Comparison of ENCODE assay signal across 17 mouse cellular contexts in the genomic region with DNA sequence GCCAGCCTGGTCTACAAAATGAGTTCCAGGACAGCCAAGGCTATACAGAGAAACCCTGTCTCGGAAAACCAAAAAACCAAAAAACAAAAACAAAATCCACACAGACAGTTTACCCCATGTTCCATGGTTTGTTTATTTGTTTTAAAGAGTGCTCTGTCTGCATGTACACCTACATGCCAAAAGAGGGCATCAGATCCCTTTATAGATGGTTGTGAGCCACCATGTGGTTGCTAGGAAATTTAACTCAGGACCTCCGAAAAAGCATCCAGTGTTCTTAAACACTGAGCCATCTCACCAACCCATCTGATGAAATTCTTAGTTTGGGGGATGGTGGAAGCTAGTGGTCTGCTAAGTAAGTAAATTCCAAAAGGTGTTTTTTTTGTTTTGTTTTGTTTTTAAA.
DNase-seq lines count a peak whose midpoint lies in the region; ATAC-seq and TF ChIP-seq lines count a peak whose summit lies in the region.
"Had no signal": no experiment of that assay in that cellular context is flagged by ENCODE, and none has a peak within 500 bp of the region (broad histone marks: within the 10 kb centered on the region; RNA-seq: fewer than 3 reads in every experiment).

No protein-coding gene starts in this region.

- no peak overlapping the region for H3K4me2 ChIP-seq in forebrain, postnatal 0 days (ENCODE audit: low read depth)
- H3K4me2 ChIP-seq in forebrain, embryonic 16.5 days (ENCODE audit: low read length), result no peak overlapping the region
- no peak overlapping the region for H3K4me2 ChIP-seq in liver, postnatal 0 days (ENCODE audit: low read depth, low read length)
- no peak overlapping the region for H3K4me2 ChIP-seq in liver, embryonic 11.5 days
- H3K4me2 ChIP-seq: heart, embryonic 13.5 days; liver, embryonic 12.5 days; midbrain, embryonic 11.5 days had no signal

- no peak for ATAC-seq in forebrain, postnatal 0 days
- no peak for ATAC-seq in forebrain, embryonic 16.5 days
- no peak for ATAC-seq in liver, postnatal 0 days
- ATAC-seq in liver, embryonic 11.5 days (replicated peaks; ENCODE audit: low FRiP score), result no peak
- ATAC-seq in megakaryocyte progenitor cell, adult 5-6 weeks (replicated peaks; ENCODE audit: poor library complexity), result 0 out of 2 replicates have a peak, but pooled peaks have one; percentile 17
- ATAC-seq: intestine, embryonic 16.5 days; liver, embryonic 12.5 days had no signal

- TF ChIP-seq CTCF in forebrain, postnatal 0 days (IDR thresholded peaks at IDR 0.05; ENCODE audit: low read depth), result peak; percentile 60
- peak; percentile 48 for TF ChIP-seq CTCF in liver, postnatal 0 days (IDR thresholded peaks at IDR 0.05; ENCODE audit: low read depth)
- peak; percentile 39 for TF ChIP-seq CTCF in E14TG2a.4 (conservative IDR thresholded peaks at IDR 0.05; ENCODE audit: low read length)

- no peaks in the 10 kb centered on the region for H3K36me3 ChIP-seq in forebrain, postnatal 0 days (ENCODE audit: insufficient read depth)
- H3K36me3 ChIP-seq in forebrain, embryonic 16.5 days (ENCODE audit: control insufficient read depth, insufficient read depth), result no peaks in the 10 kb centered on the region
- no peaks in the 10 kb centered on the region for H3K36me3 ChIP-seq in liver, postnatal 0 days (replicated peaks; ENCODE audit: insufficient read depth, low read length)
- no peaks in the 10 kb centered on the region for H3K36me3 ChIP-seq in liver, embryonic 11.5 days (ENCODE audit: control insufficient read depth, insufficient read depth, low read length)
- no peaks in the 10 kb centered on the region for H3K36me3 ChIP-seq in E14TG2a.4 (ENCODE audit: insufficient read depth, low read length)
- H3K36me3 ChIP-seq: heart, embryonic 13.5 days; liver, embryonic 12.5 days had no signal

- peaks cover 13% of the 10 kb centered on the region; the same call in 1 of the 2 replicates for H3K4me1 ChIP-seq in forebrain, postnatal 0 days (ENCODE audit: insufficient read depth)
- peaks cover 23% of the 10 kb centered on the region for H3K4me1 ChIP-seq in forebrain, embryonic 16.5 days (replicated peaks; ENCODE audit: control insufficient read depth, insufficient read depth, low read length)
- no peaks in the 10 kb centered on the region for H3K4me1 ChIP-seq in liver, postnatal 0 days (ENCODE audit: insufficient read depth)
- H3K4me1 ChIP-seq in liver, embryonic 11.5 days (replicated peaks; ENCODE audit: control insufficient read depth, insufficient read depth, low read length), result no peaks in the 10 kb centered on the region
- peaks cover 34% of the 10 kb centered on the region for H3K4me1 ChIP-seq in E14TG2a.4 (replicated peaks; ENCODE audit: low read depth, low read length)
- H3K4me1 ChIP-seq: liver, embryonic 12.5 days had no signal

- H3K27me3 ChIP-seq in forebrain, postnatal 0 days (ENCODE audit: insufficient read depth, low read length), result no peaks in the 10 kb centered on the region
- H3K27me3 ChIP-seq in forebrain, embryonic 16.5 days (replicated peaks; ENCODE audit: control insufficient read depth, insufficient read depth, low read length), result no peaks in the 10 kb centered on the region
- no peaks in the 10 kb centered on the region for H3K27me3 ChIP-seq in liver, postnatal 0 days (ENCODE audit: insufficient read depth, low read length)
- H3K27me3 ChIP-seq in liver, embryonic 11.5 days (replicated peaks; ENCODE audit: control insufficient read depth, insufficient read depth, low read length), result no peaks in the 10 kb centered on the region
- no peaks in the 10 kb centered on the region for H3K27me3 ChIP-seq in E14TG2a.4 (ENCODE audit: insufficient read depth, low read length)
- H3K27me3 ChIP-seq: heart, embryonic 13.5 days; liver, embryonic 12.5 days had no signal

- H3K9ac ChIP-seq in forebrain, postnatal 0 days, result no peak overlapping the region
- H3K9ac ChIP-seq in forebrain, embryonic 16.5 days (replicated peaks; ENCODE audit: low read depth, low read length), result no peak overlapping the region
- no peak overlapping the region for H3K9ac ChIP-seq in liver, postnatal 0 days (replicated peaks)
- H3K9ac ChIP-seq in liver, embryonic 11.5 days (ENCODE audit: low read depth, low read length), result no peak overlapping the region
- H3K9ac ChIP-seq: heart, embryonic 13.5 days; liver, embryonic 12.5 days had no signal

- WGBS in forebrain, postnatal 0 days, result 63% methylated on average over 2 of the region's 2 CpGs
- WGBS in forebrain, embryonic 16.5 days, result 64% methylated on average over 2 of the region's 2 CpGs
- WGBS in liver, postnatal 0 days (ENCODE audit: insufficient replicate concordance), result 56% methylated on average over 2 of the region's 2 CpGs
- 66% methylated on average over 2 of the region's 2 CpGs for WGBS in liver, embryonic 11.5 days

- no peak for TF ChIP-seq EP300 in liver, postnatal 0 days (IDR thresholded peaks at IDR 0.05; ENCODE audit: low read depth)

- H3K9me3 ChIP-seq in forebrain, postnatal 0 days (ENCODE audit: low read length), result no peaks in the 10 kb centered on the region
- H3K9me3 ChIP-seq in forebrain, embryonic 16.5 days (ENCODE audit: control insufficient read depth, low read length), result no peaks in the 10 kb centered on the region
- no peaks in the 10 kb centered on the region for H3K9me3 ChIP-seq in liver, postnatal 0 days (ENCODE audit: low read length)
- no peaks in the 10 kb centered on the region for H3K9me3 ChIP-seq in liver, embryonic 11.5 days (ENCODE audit: control insufficient read depth, low read length)
- no peaks in the 10 kb centered on the region for H3K9me3 ChIP-seq in E14TG2a.4 (ENCODE audit: low read length)
- H3K9me3 ChIP-seq: heart, embryonic 13.5 days; liver, embryonic 12.5 days had no signal

- H3K27ac ChIP-seq in forebrain, postnatal 0 days (ENCODE audit: low read depth, low read length), result no peak overlapping the region
- no peak overlapping the region for H3K27ac ChIP-seq in forebrain, embryonic 16.5 days (ENCODE audit: low read length)
- no peak overlapping the region for H3K27ac ChIP-seq in liver, postnatal 0 days (ENCODE audit: low read depth)
- no peak overlapping the region for H3K27ac ChIP-seq in liver, embryonic 11.5 days (ENCODE audit: low read depth, low read length)
- H3K27ac ChIP-seq: heart, embryonic 13.5 days; liver, embryonic 12.5 days had no signal

- no peak overlapping the region for H3K4me3 ChIP-seq in forebrain, postnatal 0 days (ENCODE audit: low read depth, low read length)
- H3K4me3 ChIP-seq in forebrain, embryonic 16.5 days (replicated peaks; ENCODE audit: low read length), result no peak overlapping the region
- H3K4me3 ChIP-seq in liver, postnatal 0 days (ENCODE audit: low read depth, low read length), result no peak overlapping the region
- H3K4me3 ChIP-seq in liver, embryonic 11.5 days (ENCODE audit: low read depth, low read length), result no peak overlapping the region
- H3K4me3 ChIP-seq in E14TG2a.4 (replicated peaks; ENCODE audit: low read length), result no peak overlapping the region
- H3K4me3 ChIP-seq: heart, embryonic 13.5 days; liver, embryonic 12.5 days had no signal

- no peak for DNase-seq in forebrain, postnatal 0 days
- no peak for DNase-seq in liver, postnatal 0 days
- DNase-seq in liver, embryonic 11.5 days (ENCODE audit: low spot score), result no peak
- no peak for DNase-seq in c-Kit-positive CD71-positive TER-119-positive erythroid progenitor cells, embryonic 14.5 days (ENCODE audit: low spot score)
- no peak for DNase-seq in yolk sac, embryonic 10.5 days (ENCODE audit: low spot score)
- DNase-seq: B cell, adult 2 months; cerebellum, postnatal 36 days; kidney, postnatal 14 days; right cerebral cortex, postnatal 4 days; thymus, postnatal 14 days had no signal
